Mouse (Mus musculus): ENCODE measurements at regions not wholly inside any gene's neighbourhood (a gene's known extent, or its start where the extent isn't known, plus 50 kb on each side); places are given as distances from the start of the nearest gene placed in this dataset.

DNA sequence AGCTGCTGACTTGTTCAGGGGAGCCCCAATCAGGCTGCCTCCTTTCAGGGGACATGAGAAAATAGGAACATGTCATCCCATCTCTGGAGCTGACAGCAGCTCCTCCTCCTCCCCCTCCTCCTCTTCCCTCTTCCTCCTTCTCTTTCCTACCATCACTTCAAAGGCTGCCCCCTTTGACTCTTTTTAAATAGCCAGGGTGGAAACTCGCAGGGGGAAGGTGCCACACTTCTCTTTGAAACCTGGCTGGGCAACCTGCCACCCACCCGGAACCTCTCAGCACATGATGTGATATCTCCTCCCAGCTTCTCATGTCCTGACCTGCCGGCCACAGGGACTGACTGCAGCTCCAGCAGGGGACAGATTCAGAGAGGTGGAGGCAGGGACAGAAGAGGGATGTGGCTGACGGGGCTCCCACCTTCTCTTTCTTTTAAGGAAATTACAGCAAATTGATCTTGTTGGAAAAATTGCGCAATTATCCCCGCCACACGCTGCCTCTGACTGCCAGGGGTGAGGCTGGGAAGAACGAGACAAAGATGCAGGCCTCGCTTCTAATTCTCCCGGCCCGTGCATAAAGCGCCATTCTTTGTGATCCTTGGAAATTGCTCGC, 399.6 kb upstream of the Kazn start:
- TF ChIP-seq CTCF (conservative IDR thresholded peaks at IDR 0.05; ENCODE audit: insufficient read depth, insufficient read length, low read depth, low read length) = no peak
- TF ChIP-seq POLR2A (IDR thresholded peaks at IDR 0.05; ENCODE audit: low read depth, low read length) = no peak
